Mouse (Mus musculus) forebrain, embryonic 15.5 days (tissue): ENCODE measurements around the gene Gphb5. TPM values are rescaled to one million over a fixed set of nuclear protein-coding genes. Genes with fewer than 3 reads are reported as not detected.
"Not testable (repeated sequence)": the region's sequence is repeated elsewhere in the genome, so short reads cannot be mapped to it uniquely, and the experiment has no call there.

Experiments
- ATAC-seq: fragments of 200-750 bp; cut with Nextera tagmentation; replicated peaks from 2 replicates; pipeline ENCODE4 v1.8.0; 2017; ENCODE audit warnings: mild to moderate bottlenecking, moderate TSS enrichment, moderate library complexity
- H3K27ac ChIP-seq: fragments of 300-500 bp; sonication (generic); replicated peaks from 2 replicates; pipeline ENCODE4 v1.5.1; 2015; ENCODE audit warnings: mild to moderate bottlenecking, inconsistent platforms
- H3K27me3 ChIP-seq: fragments of 300-500 bp; sonication (generic); 2 replicates; pipeline ENCODE4 v1.6.1; 2015; ENCODE audit warnings: inconsistent platforms
- H3K36me3 ChIP-seq: fragments of 300-500 bp; sonication (generic); 2 replicates; pipeline ENCODE4 v1.6.1; 2015; ENCODE audit warnings: mild to moderate bottlenecking, inconsistent platforms
- H3K4me1 ChIP-seq: fragments of 300-500 bp; sonication (generic); 2 replicates; pipeline ENCODE4 v1.6.1; 2015; ENCODE audit warnings: inconsistent platforms
- H3K4me2 ChIP-seq: fragments of 300-500 bp; sonication (generic); replicated peaks from 2 replicates; pipeline ENCODE4 v1.6.1; 2015; ENCODE audit warnings: mild to moderate bottlenecking, inconsistent platforms
- H3K4me3 ChIP-seq: fragments of 300-500 bp; sonication (generic); 2 replicates; pipeline ENCODE4 v1.5.1; 2015; ENCODE audit warnings: mild to moderate bottlenecking, inconsistent platforms
- H3K9ac ChIP-seq: fragments of 300-500 bp; sonication (generic); replicated peaks from 2 replicates; pipeline ENCODE4 v1.6.1; 2015; ENCODE audit warnings: mild to moderate bottlenecking, inconsistent platforms
- H3K9me3 ChIP-seq: fragments of 300-500 bp; sonication (generic); 2 replicates; pipeline ENCODE4 v1.6.1; 2016; ENCODE audit warnings: inconsistent platforms
- WGBS: fragments of 180-500 bp; shearing (Covaris S2); methylation state at CpG from one replicate; pipeline ENCODE4 v1.1.7; 2015; ENCODE audit warnings: mixed read lengths; 5-methylcytosine and 5-hydroxymethylcytosine counted together
- polyA plus RNA-seq: library from polyadenylated mRNA; unstranded; fragments of >200 nt; fragmentation: Nextera tagmentation; extraction: Ambion mirVana; gene quantifications from 2 replicates; pipeline ENCODE4 v1.2.1, GENCODE M21; 2015

Gphb5 gene
- not detected in 2 replicates for polyA plus RNA-seq

DNA sequence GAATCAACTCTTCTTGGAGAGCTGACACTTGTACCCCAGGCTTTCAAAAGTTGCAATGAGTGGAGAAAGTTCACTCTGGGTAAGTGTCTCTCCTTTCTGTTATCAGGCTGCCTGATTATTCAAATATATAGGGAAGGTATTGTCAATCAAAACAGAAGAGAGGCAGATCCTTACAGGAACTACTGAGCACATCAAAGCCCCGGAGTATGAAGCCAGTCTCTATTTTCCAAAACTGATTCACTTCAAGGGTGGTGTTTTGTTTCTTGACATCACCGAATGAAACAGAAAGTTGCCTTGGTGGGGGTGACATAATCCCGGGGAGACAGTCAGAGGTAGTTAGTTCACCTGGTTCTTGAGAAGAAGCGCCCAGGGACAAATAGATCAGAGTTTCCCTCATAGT lies at the start of gene Gphb5:
Gene Gphb5 (minus strand): TSS at position 101 of the 400 bp plus-strand sequence.
- Histone ChIP-seq H3K9ac (no peak within 1 kb of the TSS), H3K4me1 (no peaks in the 10 kb centered on the region), H3K36me3 (no peaks in the 10 kb centered on the region), H3K4me2 (no peak within 1 kb of the TSS), H3K27ac (no peak within 1 kb of the TSS), H3K9me3 (no peaks in the 10 kb centered on the region), H3K4me3 (no peak within 1 kb of the TSS), H3K27me3 (no peaks in the 10 kb centered on the region)
- ATAC-seq = no peak
- 91% methylated on average over 4 of the region's 4 CpGs for WGBS

DNA sequence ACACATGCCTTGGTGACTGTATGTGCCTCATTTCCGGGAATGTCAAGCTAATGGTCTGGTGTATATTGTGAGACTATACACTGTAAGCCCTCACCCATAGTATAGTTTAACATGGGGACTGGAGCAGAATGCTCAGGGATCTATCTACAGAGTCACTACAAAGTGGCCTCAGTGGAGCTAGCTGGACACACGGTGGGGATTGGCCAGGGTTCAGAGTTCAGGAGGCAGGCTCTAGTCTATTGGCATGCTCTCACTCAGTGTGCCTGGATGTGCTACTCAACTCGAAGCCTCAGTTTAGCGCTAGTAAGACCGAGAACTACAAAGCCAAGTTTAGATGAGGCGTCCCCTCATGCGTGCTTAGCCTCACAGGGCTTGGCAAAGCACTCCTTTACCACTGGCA lies 49.6 kb upstream of the Gphb5 start:
- Histone ChIP-seq H3K9me3 (no peaks in the 10 kb centered on the region), H3K4me3 (no peak overlapping the region), H3K4me1 (no peaks in the 10 kb centered on the region), H3K27ac (no peak overlapping the region), H3K36me3 (peaks cover 31% of the 10 kb centered on the region), H3K4me2 (no peak overlapping the region), H3K9ac (no peak overlapping the region), H3K27me3 (no peaks in the 10 kb centered on the region)
- WGBS = 91% methylated on average over 7 of the region's 7 CpGs
- ATAC-seq = no peak

DNA sequence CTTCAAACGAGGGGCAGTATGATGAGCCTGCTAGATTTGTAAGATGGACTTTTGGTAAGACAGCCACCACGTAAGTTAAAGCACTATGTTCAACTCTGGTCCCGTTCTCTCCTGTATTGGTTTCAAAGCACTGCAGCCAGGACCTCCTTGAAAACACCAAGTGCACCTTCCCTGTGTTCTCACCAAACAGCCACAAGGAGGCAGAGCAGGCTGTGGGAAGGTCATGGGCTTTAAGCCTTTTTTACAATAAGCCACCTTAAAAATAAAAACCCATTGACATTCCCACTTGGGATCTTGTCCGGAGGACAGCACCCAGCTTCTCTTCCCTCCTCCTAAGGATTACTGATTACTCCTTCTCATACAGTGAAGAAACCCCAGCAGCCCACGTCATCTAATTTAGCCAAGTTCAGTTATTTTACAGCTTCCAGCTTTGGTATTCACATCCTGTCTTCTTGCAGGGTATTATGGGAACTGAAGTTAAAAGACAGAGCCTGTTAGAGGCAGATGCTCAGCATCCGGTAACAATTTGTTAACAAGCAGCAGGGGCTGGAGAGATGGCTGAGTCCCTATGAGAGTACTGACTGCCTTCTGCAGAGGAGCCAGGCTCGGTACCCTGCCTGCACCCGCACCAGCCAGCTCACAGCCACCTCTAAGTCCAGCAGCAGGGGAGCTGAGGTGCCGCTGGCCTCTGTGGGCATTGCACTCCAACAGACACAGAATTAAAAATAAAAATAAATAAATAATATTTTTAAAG lies 47.6 kb upstream of the Gphb5 start:
- WGBS = 79% methylated on average over 9 of the region's 9 CpGs
- Histone ChIP-seq H3K9ac (no peak overlapping the region), H3K4me2 (no peak overlapping the region), H3K4me1 (no peaks in the 10 kb centered on the region), H3K36me3 (peaks cover 48% of the 10 kb centered on the region), H3K9me3 (no peaks in the 10 kb centered on the region), H3K4me3 (no peak overlapping the region), H3K27ac (no peak overlapping the region), H3K27me3 (no peaks in the 10 kb centered on the region)
- ATAC-seq = no peak

DNA sequence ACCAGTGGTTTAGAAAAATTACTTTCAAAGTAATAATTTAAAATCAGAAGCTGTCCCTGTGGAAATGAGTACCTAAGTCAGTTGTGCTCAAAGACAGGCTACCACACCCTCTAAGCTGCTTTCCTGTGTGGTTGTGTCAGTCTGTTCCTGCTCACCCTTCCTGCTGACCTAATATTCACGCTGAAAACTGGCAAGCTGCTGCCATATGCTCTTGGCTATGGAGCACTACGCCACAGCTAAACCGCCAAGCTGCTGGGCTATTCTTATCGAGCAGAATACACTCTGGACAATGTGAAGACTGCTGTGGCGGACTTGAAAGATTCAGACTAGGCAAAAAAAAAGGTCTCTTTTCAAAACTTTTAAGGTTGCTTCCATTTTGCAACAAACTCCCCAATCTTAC lies 44.0 kb upstream of the Gphb5 start:
- 78% methylated on average over 5 of the region's 5 CpGs for WGBS
- Histone ChIP-seq H3K36me3 (peaks cover 50% of the 10 kb centered on the region), H3K9me3 (no peaks in the 10 kb centered on the region), H3K4me2 (no peak overlapping the region), H3K27me3 (no peaks in the 10 kb centered on the region), H3K4me3 (no peak overlapping the region), H3K4me1 (no peaks in the 10 kb centered on the region), H3K9ac (no peak overlapping the region), H3K27ac (no peak overlapping the region)
- no peak for ATAC-seq

DNA sequence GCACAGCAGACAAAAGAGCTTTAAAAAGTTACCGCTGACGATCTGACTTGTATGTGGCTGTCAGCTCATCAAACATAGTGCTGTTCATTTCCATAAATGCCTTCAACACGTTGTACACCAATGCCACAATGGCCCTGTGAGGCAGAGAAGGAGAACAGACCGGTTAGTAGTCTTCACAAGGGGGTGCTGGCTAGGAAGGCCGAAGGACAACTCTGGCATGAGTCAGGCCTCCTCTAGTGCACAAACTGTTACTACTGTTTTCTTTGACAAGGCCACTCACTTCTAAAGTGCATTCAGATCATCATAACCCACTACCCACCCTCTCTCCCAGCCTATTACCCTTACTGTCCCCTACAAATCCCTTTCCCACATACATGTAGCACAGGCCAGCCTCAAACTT lies 43.1 kb upstream of the Gphb5 start:
- no peak for ATAC-seq
- no peak overlapping the region for H3K9ac ChIP-seq
- no peak overlapping the region for H3K4me2 ChIP-seq
- no peaks in the 10 kb centered on the region for H3K27me3 ChIP-seq
- no peak overlapping the region for H3K4me3 ChIP-seq
- no peaks in the 10 kb centered on the region for H3K9me3 ChIP-seq
- WGBS = 81% methylated on average over 5 of the region's 5 CpGs
- H3K27ac ChIP-seq = no peak overlapping the region
- H3K36me3 ChIP-seq = peaks cover 50% of the 10 kb centered on the region
- H3K4me1 ChIP-seq = no peaks in the 10 kb centered on the region

DNA sequence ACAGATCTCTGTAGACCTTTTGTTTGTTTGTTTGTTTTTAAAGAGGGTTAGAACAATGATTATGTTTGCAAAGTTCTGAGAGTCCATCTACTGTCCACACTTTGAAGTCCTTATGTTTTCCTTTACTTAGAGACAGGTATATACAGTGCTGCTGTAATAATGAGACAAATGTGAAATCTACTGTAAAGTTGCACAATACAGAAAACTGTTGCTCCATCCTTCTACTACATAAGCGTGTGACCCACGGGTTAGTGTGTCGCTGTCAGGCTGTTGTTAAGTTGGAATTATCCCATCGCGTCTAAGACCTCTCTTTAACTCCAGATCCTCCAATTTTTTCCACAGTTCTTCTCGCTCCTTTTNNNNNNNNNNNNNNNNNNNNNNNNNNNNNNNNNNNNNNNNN lies 36.9 kb upstream of the Gphb5 start:
- Histone ChIP-seq H3K27ac (no peak overlapping the region), H3K4me1 (no peaks in the 10 kb centered on the region), H3K9me3 (no peaks in the 10 kb centered on the region), H3K4me2 (no peak overlapping the region), H3K9ac (no peak overlapping the region), H3K36me3 (peaks cover 47% of the 10 kb centered on the region), H3K27me3 (no peaks in the 10 kb centered on the region), H3K4me3 (no peak overlapping the region)
- 93% methylated on average over 6 of the region's 6 CpGs for WGBS
- no peak for ATAC-seq

DNA sequence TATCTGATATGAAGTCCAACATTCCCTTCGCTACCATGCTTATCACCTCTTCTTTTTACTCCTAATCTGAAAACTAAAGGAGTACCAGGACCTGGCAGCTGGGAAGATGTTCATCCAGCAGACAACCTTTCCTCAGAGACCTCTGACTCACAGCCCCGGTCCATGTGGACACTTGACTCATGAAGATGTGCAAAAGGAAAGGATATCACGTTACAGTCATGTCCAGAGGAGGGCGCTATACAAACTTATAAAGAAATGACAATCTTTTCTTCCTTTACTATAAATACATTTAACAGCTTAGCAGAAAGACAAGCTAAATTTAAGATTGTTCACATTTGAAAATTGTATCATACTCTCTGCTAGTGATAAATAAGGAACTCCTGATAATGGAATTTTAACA lies 36.4 kb upstream of the Gphb5 start:
- 84% methylated on average over 4 of the region's 4 CpGs for WGBS
- Histone ChIP-seq H3K27ac (no peak overlapping the region), H3K4me1 (no peaks in the 10 kb centered on the region), H3K9ac (no peak overlapping the region), H3K27me3 (no peaks in the 10 kb centered on the region), H3K36me3 (peaks cover 43% of the 10 kb centered on the region), H3K4me3 (no peak overlapping the region), H3K9me3 (no peaks in the 10 kb centered on the region), H3K4me2 (no peak overlapping the region)
- no peak for ATAC-seq

DNA sequence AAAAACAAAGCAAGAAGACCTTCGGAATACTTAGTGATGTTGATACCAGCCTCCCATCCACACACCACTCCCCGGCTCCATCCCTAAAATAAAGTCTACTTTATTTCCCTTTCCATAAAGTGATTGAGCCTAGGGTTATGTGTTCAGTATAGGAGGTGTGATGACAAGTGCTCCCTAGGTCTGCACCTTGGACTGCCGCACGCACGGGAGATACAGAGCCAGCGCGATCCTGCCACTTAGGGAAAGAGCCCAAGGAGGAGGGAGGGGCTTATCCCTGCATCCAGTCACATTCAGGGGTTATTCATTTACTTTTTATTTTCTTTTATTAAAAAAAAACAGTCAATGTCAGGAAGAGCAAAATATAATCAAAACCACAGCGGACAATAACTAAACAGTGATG lies 34.0 kb upstream of the Gphb5 start:
- Histone ChIP-seq H3K27me3 (no peaks in the 10 kb centered on the region), H3K27ac (no peak overlapping the region), H3K4me2 (no peak overlapping the region), H3K36me3 (peaks cover 36% of the 10 kb centered on the region), H3K9me3 (no peaks in the 10 kb centered on the region), H3K4me1 (no peaks in the 10 kb centered on the region), H3K4me3 (no peak overlapping the region), H3K9ac (no peak overlapping the region)
- WGBS = 92% methylated on average over 8 of the region's 8 CpGs
- ATAC-seq = no peak

DNA sequence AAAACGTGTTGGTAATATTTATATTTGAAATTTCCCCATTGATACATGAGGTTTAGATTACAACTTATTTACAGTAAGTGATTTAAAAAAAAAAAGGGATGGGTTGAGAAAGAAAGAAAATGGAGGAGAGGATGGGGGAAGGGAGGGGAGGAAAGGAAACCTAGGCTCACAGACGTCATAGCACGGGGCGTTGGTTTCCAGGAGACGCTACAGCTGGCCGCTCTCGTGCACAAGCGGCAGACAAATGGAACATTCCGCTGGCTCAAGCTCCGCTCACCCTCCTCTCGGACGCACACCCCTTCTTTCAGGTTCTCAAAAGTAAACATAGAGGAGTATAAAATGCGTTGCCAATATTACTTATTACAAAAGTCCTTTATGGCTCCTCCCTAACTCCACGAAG lies 33.4 kb upstream of the Gphb5 start:
- no peaks in the 10 kb centered on the region for H3K27me3 ChIP-seq
- H3K4me2 ChIP-seq = no peak overlapping the region
- H3K9me3 ChIP-seq = no peaks in the 10 kb centered on the region
- no peak overlapping the region for H3K4me3 ChIP-seq
- ATAC-seq = no peak
- no peaks in the 10 kb centered on the region for H3K4me1 ChIP-seq
- peaks cover 36% of the 10 kb centered on the region for H3K36me3 ChIP-seq
- 87% methylated on average over 14 of the region's 14 CpGs for WGBS
- H3K27ac ChIP-seq = no peak overlapping the region
- no peak overlapping the region for H3K9ac ChIP-seq

DNA sequence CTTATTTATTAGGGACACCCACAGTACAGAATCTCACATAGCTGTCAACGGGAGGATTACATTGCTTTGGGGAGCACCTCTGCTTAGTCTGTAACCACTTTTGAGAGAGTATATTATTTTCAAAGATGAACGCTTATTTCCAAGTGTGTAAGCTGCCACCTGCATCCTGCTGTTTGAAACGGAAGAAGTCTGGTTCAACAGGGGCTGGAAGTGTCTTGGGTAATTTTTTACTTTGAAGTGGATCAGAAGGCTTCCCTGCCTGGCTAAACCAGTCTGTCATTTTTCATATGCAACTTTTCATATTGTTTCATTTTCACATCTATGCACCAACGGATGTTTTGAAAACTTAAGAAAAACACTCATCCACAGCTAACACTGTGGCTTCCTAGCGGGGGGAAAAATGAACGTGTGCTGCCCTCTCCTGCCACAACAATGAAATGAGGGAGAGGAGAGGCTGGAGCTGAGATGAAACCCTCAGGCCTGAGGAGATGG lies 32.9 kb upstream of the Gphb5 start:
- H3K9ac ChIP-seq = no peak overlapping the region
- no peak for ATAC-seq
- no peaks in the 10 kb centered on the region for H3K27me3 ChIP-seq
- no peak overlapping the region for H3K4me2 ChIP-seq
- H3K9me3 ChIP-seq = no peaks in the 10 kb centered on the region
- peaks cover 36% of the 10 kb centered on the region for H3K36me3 ChIP-seq
- 72% methylated on average over 6 of the region's 6 CpGs for WGBS
- no peak overlapping the region for H3K4me3 ChIP-seq
- H3K4me1 ChIP-seq = no peaks in the 10 kb centered on the region
- no peak overlapping the region for H3K27ac ChIP-seq

DNA sequence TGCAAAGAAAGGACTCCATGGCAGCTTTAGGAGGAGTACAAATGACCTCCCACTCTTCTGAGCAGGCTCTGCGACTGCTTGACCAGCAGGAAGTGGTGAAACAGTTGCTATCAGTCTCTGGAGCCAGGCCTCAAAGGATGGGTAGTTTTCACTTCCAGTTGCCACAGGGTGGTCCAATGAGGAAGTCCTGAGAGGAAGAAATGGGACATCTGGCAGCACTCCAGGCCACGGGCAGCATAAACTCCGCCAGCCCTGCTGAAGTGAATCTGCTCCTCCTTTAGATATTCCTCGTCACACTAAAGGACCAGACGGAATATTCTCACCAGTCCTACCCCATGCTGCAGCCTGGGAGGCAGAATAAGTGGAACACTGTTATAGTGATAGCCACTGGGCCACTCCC lies 32.3 kb upstream of the Gphb5 start:
- no peaks in the 10 kb centered on the region for H3K9me3 ChIP-seq
- H3K4me1 ChIP-seq = no peaks in the 10 kb centered on the region
- ATAC-seq = no peak
- WGBS = 88% methylated on average over 5 of the region's 5 CpGs
- H3K27me3 ChIP-seq = no peaks in the 10 kb centered on the region
- H3K4me3 ChIP-seq = no peak overlapping the region
- no peak overlapping the region for H3K4me2 ChIP-seq
- H3K9ac ChIP-seq = no peak overlapping the region
- H3K27ac ChIP-seq = no peak overlapping the region
- H3K36me3 ChIP-seq = peaks cover 36% of the 10 kb centered on the region

DNA sequence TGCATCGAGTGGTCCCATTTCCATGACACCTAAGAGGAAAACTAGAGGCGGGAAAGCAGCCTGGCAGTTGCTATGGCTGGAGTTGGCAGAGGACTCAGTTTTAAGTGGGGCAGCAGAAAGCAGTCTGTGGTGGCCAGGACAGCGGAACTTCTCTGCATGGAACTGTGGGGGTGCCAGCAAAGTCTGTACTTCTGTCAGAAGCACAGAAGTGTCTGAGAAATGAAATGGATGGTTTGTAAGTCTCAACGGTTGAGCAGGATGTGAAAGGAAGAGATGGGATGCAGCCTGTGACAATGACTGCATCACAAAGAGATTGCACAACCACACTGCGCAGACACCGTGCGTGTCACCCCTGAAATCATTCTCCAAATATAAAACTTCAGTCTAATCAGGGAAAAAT lies 29.7 kb upstream of the Gphb5 start:
- no peak for ATAC-seq
- Histone ChIP-seq H3K27ac (no peak overlapping the region), H3K4me2 (no peak overlapping the region), H3K9me3 (no peaks in the 10 kb centered on the region), H3K27me3 (no peaks in the 10 kb centered on the region), H3K9ac (no peak overlapping the region), H3K36me3 (peaks cover 13% of the 10 kb centered on the region), H3K4me3 (no peak overlapping the region), H3K4me1 (no peaks in the 10 kb centered on the region)
- 89% methylated on average over 7 of the region's 7 CpGs for WGBS

DNA sequence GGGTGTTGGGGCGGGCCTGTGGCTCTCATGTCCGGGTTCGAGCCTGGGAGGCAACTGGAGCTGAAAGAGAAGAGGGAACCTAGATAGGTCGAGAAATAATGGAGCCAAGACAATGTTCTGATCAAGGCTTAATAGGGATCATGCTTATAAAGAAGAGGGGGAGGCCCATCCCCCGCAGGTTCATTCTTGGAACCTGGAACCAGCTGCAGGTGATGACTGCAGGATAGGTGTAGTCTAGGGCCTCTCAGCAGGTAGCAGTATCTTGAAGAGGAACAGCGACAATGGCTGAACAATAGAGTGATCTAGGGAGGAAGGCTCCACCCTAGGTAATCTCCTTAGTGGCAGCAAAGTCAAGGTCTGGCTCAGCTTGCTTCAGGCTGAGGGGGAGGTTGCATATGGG lies 15.8 kb upstream of the Gphb5 start:
- not testable (repeated sequence) for H3K4me1 ChIP-seq, H3K27me3 ChIP-seq, ATAC-seq, H3K27ac ChIP-seq, H3K36me3 ChIP-seq, H3K4me2 ChIP-seq, H3K4me3 ChIP-seq, H3K9me3 ChIP-seq, H3K9ac ChIP-seq
- 82% methylated on average over 6 of the region's 6 CpGs for WGBS
